Mouse (Mus musculus) testis, adult 2 months (tissue): ENCODE data around the gene Rnf225. TPM values are rescaled to one million over a fixed set of nuclear protein-coding genes. Genes with fewer than 3 reads are reported as not detected.
A peak's percentile ranks its signal among the peaks of the same experiment; 100 is the strongest.

Experiments
- H3K27ac ChIP-seq: fragments of 200-500 bp; 2 replicates; pipeline ENCODE4 v1.5.1; 2012; ENCODE audit warnings: low read depth, low read length; ENCODE audit not compliant: control insufficient read depth, insufficient read depth
- H3K27me3 ChIP-seq: fragments of 200-500 bp; 2 replicates; pipeline ENCODE4 v1.6.1; 2012; ENCODE audit warnings: mild to moderate bottlenecking, low read length, moderate library complexity; ENCODE audit not compliant: control insufficient read depth, insufficient read depth
- H3K36me3 ChIP-seq: fragments of 200-500 bp; 2 replicates; pipeline ENCODE4 v1.6.1; 2012; ENCODE audit warnings: mild to moderate bottlenecking, low read length; ENCODE audit not compliant: control insufficient read depth, insufficient read depth
- H3K4me1 ChIP-seq: fragments of 200-500 bp; 2 replicates; pipeline ENCODE4 v1.6.1; 2012; ENCODE audit warnings: low read length; ENCODE audit not compliant: control insufficient read depth, insufficient read depth
- H3K4me3 ChIP-seq: fragments of 200-500 bp; 2 replicates; pipeline ENCODE4 v1.5.1; 2012; ENCODE audit warnings: low read depth, mild to moderate bottlenecking, low read length, moderate library complexity, mixed read lengths; ENCODE audit not compliant: control insufficient read depth
- CTCF ChIP-seq: fragments of 200-500 bp; IDR thresholded peaks from 2 replicates; pipeline ENCODE4 v1.5.1; 2012; ENCODE audit warnings: low read depth, mild to moderate bottlenecking, inconsistent platforms, low read length, moderate library complexity; ENCODE audit not compliant: control insufficient read depth, insufficient read depth, insufficient replicate concordance
- POLR2A ChIP-seq: fragments of 200-500 bp; IDR thresholded peaks from 2 replicates; pipeline ENCODE4 v1.6.1; 2012; ENCODE audit warnings: low read depth, mild to moderate bottlenecking, inconsistent platforms, low read length, moderate library complexity; ENCODE audit not compliant: control insufficient read depth
- polyA plus RNA-seq: library from polyadenylated mRNA; depleted of rRNA; stranded (reverse); fragments of >200 nt; gene quantifications from 2 replicates; pipeline ENCODE4 v1.2.3, GENCODE M21; 2012; rRNA removed

The Rnf225 gene
- polyA plus RNA-seq, 1 experiment: 0.12 TPM

- peak; percentile 60 for TF ChIP-seq POLR2A
- no peak for TF ChIP-seq CTCF
- H3K27me3 ChIP-seq: no peaks in the 10 kb centered on the region
- peaks cover 9% of the 10 kb centered on the region for H3K4me1 ChIP-seq
- no peaks in the 10 kb centered on the region; the same call in 1 of the 2 replicates for H3K36me3 ChIP-seq
- H3K27ac ChIP-seq: peak within 1 kb of the TSS; percentile 95
- peak within 1 kb of the TSS; percentile 91 for H3K4me3 ChIP-seq
Observed at GRCm38 (mm10) chr7:12977682-12978389, 50.6 kb downstream of the Rnf225 start, which contains the start of gene Zfp446. Zfp446 (plus strand) TSS chr7:12977848.

- TF ChIP-seq POLR2A (no peak), CTCF (no peak)
- H3K4me1 ChIP-seq: peaks cover 9% of the 10 kb centered on the region
- no peaks in the 10 kb centered on the region; the same call in 1 of the 2 replicates for H3K36me3 ChIP-seq
- no peak overlapping the region for H3K27ac ChIP-seq
- H3K27me3 ChIP-seq: no peaks in the 10 kb centered on the region
- peak overlapping the region; percentile 91 for H3K4me3 ChIP-seq
Observed at GRCm38 (mm10) chr7:12978931-12979722, 51.9 kb downstream of the Rnf225 start.

GRCm38 (mm10) chr7:12979776-12980175 is 52.6 kb downstream of the Rnf225 start:
- Histone ChIP-seq H3K36me3 (no peaks in the 10 kb centered on the region; the same call in 1 of the 2 replicates), H3K27me3 (no peaks in the 10 kb centered on the region), H3K27ac (no peak overlapping the region), H3K4me3 (no peak overlapping the region), H3K4me1 (peaks cover 9% of the 10 kb centered on the region)
- TF ChIP-seq POLR2A (no peak), CTCF (no peak)

GRCm38 (mm10) chr7:12980291-12980690 is 53.1 kb downstream of the Rnf225 start:
- H3K36me3 ChIP-seq: no peaks in the 10 kb centered on the region; the same call in 1 of the 2 replicates
- H3K27me3 ChIP-seq: no peaks in the 10 kb centered on the region
- TF ChIP-seq CTCF: no peak
- TF ChIP-seq POLR2A: no peak
- peaks cover 9% of the 10 kb centered on the region for H3K4me1 ChIP-seq
- H3K4me3 ChIP-seq: no peak overlapping the region
- no peak overlapping the region for H3K27ac ChIP-seq

Other genes starting within 250 kb of the Rnf225 start
- gene Vmn2r55, start 242.4 kb upstream of the Rnf225 start, polyA plus RNA-seq: 0.04 TPM in 1 of 2 replicates, not detected in the other
- gene Vmn2r56, start 192.4 kb upstream of the Rnf225 start, polyA plus RNA-seq: not detected in 2 replicates
- 7.6 and 9.0 TPM in 2 replicates for gene Zscan18, start 123.8 kb upstream of the Rnf225 start, polyA plus RNA-seq
- gene Zfp329, start 108.6 kb upstream of the Rnf225 start, polyA plus RNA-seq: 2.0 and 3.0 TPM in 2 replicates
- gene Zfp110, start 92.7 kb upstream of the Rnf225 start, polyA plus RNA-seq: 33.3 and 34.2 TPM in 2 replicates
- 3.4 and 3.5 TPM in 2 replicates for gene Zfp128, start 46.2 kb upstream of the Rnf225 start, polyA plus RNA-seq
- 19.0 and 20.7 TPM in 2 replicates for gene Zscan22, start 29.6 kb upstream of the Rnf225 start, polyA plus RNA-seq
- gene Rps5, start 5.1 kb upstream of the Rnf225 start, polyA plus RNA-seq: 512 and 591 TPM in 2 replicates
- gene Zfp324, start 38.4 kb downstream of the Rnf225 start, polyA plus RNA-seq: 0.60 and 0.75 TPM in 2 replicates
- 8.4 and 8.7 TPM in 2 replicates for gene Zfp446, start 50.4 kb downstream of the Rnf225 start, polyA plus RNA-seq
- gene Slc27a5, start 70.8 kb downstream of the Rnf225 start, polyA plus RNA-seq: 0.06 and 0.14 TPM in 2 replicates
- gene Trim28, start 71.7 kb downstream of the Rnf225 start, polyA plus RNA-seq: 507 and 516 TPM in 2 replicates
- 4.3 and 5.6 TPM in 2 replicates for gene Zbtb45, start 82.6 kb downstream of the Rnf225 start, polyA plus RNA-seq
- gene Chmp2a, start 107.4 kb downstream of the Rnf225 start, polyA plus RNA-seq: 107 and 115 TPM in 2 replicates
- gene Ube2m, start 110.9 kb downstream of the Rnf225 start, polyA plus RNA-seq: 377 and 399 TPM in 2 replicates
- gene Mzf1, start 127.3 kb downstream of the Rnf225 start, polyA plus RNA-seq: 7.5 and 8.2 TPM in 2 replicates
- not detected in 2 replicates for gene Vmn1r85, start 167.8 kb downstream of the Rnf225 start, polyA plus RNA-seq
- not detected in 2 replicates for gene Vmn1r86, start 192.5 kb downstream of the Rnf225 start, polyA plus RNA-seq
- gene Vmn1r87, start 212.7 kb downstream of the Rnf225 start, polyA plus RNA-seq: not detected in 2 replicates
- not detected in 2 replicates for gene Vmn1r88, start 232.2 kb downstream of the Rnf225 start, polyA plus RNA-seq